Mouse (Mus musculus) megakaryocyte-erythroid progenitor cell, adult 5-6 weeks (primary cell): Measurements from ENCODE around the gene Nfib. TPM values are rescaled to one million over a fixed set of nuclear protein-coding genes. Genes with fewer than 3 reads are reported as not detected.

Experiments used
- ATAC-seq: replicated peaks from 2 replicates; pipeline ENCODE4 v1.8.0; 2016; ENCODE audit warnings: mild to moderate bottlenecking, inconsistent platforms; ENCODE audit not compliant: severe bottlenecking, poor library complexity, low FRiP score, low TSS enrichment
- total RNA-seq, 2 experiments: library from RNA; stranded (forward) in 1 of 2; stranded (reverse) in 1 of 2; fragments of 200-1000, 215-1000 nt in 1 of 2; fragments of >200 nt in 1 of 2; fragmentation: Nextera tagmentation in 1 of 2; gene quantifications; 2 replicates each; pipeline ENCODE4 v1.2.3; 2014 to 2017

Gene Nfib
- total RNA-seq, 2 experiments from 2014 or later: not detected

GRCm38 (mm10) chr4:82454989-82455388 lies 250.6 kb downstream of the Nfib start:
- no peak for ATAC-seq

- ATAC-seq: no peak
Observed at GRCm38 (mm10) chr4:82453341-82453740, 252.2 kb downstream of the Nfib start.

- no peak for ATAC-seq
Observed at GRCm38 (mm10) chr4:82452905-82453304, 252.6 kb downstream of the Nfib start.

- no peak for ATAC-seq
Observed at GRCm38 (mm10) chr4:82447061-82447671, 258.4 kb downstream of the Nfib start.

- no peak for ATAC-seq
Observed at GRCm38 (mm10) chr4:82444078-82444477, 261.5 kb downstream of the Nfib start.

- ATAC-seq: no peak
Observed at GRCm38 (mm10) chr4:82443441-82443840, 262.1 kb downstream of the Nfib start.

- no peak for ATAC-seq
Observed at GRCm38 (mm10) chr4:82443003-82443402, 262.5 kb downstream of the Nfib start.

GRCm38 (mm10) chr4:82440606-82441005 lies 264.9 kb downstream of the Nfib start:
- no peak for ATAC-seq

- no peak for ATAC-seq
Observed at GRCm38 (mm10) chr4:82439813-82440212, 265.7 kb downstream of the Nfib start.

- ATAC-seq: no peak
Observed at GRCm38 (mm10) chr4:82438631-82439030, 266.9 kb downstream of the Nfib start.

- ATAC-seq: no peak
Observed at GRCm38 (mm10) chr4:82437533-82438318, 267.8 kb downstream of the Nfib start.

- ATAC-seq: no peak
Observed at GRCm38 (mm10) chr4:82436656-82437055, 268.9 kb downstream of the Nfib start.

GRCm38 (mm10) chr4:82435716-82436115 lies 269.8 kb downstream of the Nfib start:
- ATAC-seq: no peak

- no peak for ATAC-seq
Observed at GRCm38 (mm10) chr4:82433926-82434705, 271.4 kb downstream of the Nfib start.

- no peak for ATAC-seq
Observed at GRCm38 (mm10) chr4:82431831-82432230, 273.7 kb downstream of the Nfib start.

GRCm38 (mm10) chr4:82430802-82431201 lies 274.7 kb downstream of the Nfib start:
- no peak for ATAC-seq

- ATAC-seq: no peak
Observed at GRCm38 (mm10) chr4:82426224-82426623, 279.3 kb downstream of the Nfib start.

- ATAC-seq: no peak
Observed at GRCm38 (mm10) chr4:82418241-82418640, 287.3 kb downstream of the Nfib start.

GRCm38 (mm10) chr4:82415817-82416216 lies 289.7 kb downstream of the Nfib start:
- no peak for ATAC-seq

- ATAC-seq: no peak
Observed at GRCm38 (mm10) chr4:82412651-82413050, 292.9 kb downstream of the Nfib start.
